Mouse (Mus musculus) embryonic facial prominence, embryonic 12.5 days (tissue): ENCODE measurements at regions not wholly inside any gene's neighbourhood (a gene's known extent, or its start where the extent isn't known, plus 50 kb on each side); places are given as distances from the start of the nearest gene placed in this dataset.

Source experiments
- ATAC-seq: fragments of 200-750 bp; cut with Nextera tagmentation; 2 replicates; pipeline ENCODE4 v1.8.0; 2017; ENCODE audit not compliant: insufficient number of reproducible peaks, insufficient read depth, low FRiP score, low TSS enrichment
- H3K27ac ChIP-seq: fragments of 300-500 bp; sonication (generic); 2 replicates; pipeline ENCODE4 v1.5.1; 2016; ENCODE audit warnings: mild to moderate bottlenecking
- H3K27me3 ChIP-seq: fragments of 300-500 bp; sonication (generic); 2 replicates; pipeline ENCODE4 v1.6.1; 2016; ENCODE audit warnings: mild to moderate bottlenecking, moderate library complexity
- H3K36me3 ChIP-seq: fragments of 300-500 bp; sonication (generic); 2 replicates; pipeline ENCODE4 v1.6.1; 2016; ENCODE audit warnings: mild to moderate bottlenecking
- H3K4me1 ChIP-seq: fragments of 300-500 bp; sonication (generic); 2 replicates; pipeline ENCODE4 v1.6.1; 2016
- H3K4me2 ChIP-seq: fragments of 300-500 bp; sonication (generic); replicated peaks from 2 replicates; pipeline ENCODE4 v1.6.1; 2016; ENCODE audit warnings: mild to moderate bottlenecking, moderate library complexity
- H3K4me3 ChIP-seq: fragments of 300-500 bp; sonication (generic); 2 replicates; pipeline ENCODE4 v1.5.1; 2016; ENCODE audit warnings: mild to moderate bottlenecking
- H3K9ac ChIP-seq: fragments of 300-500 bp; sonication (generic); 2 replicates; pipeline ENCODE4 v1.6.1; 2016; ENCODE audit warnings: mild to moderate bottlenecking, moderate library complexity
- H3K9me3 ChIP-seq: fragments of 300-500 bp; sonication (generic); 2 replicates; pipeline ENCODE4 v1.6.1; 2016; ENCODE audit warnings: mild to moderate bottlenecking, moderate library complexity
- WGBS: fragments of 180-500 bp; shearing (Covaris S2); methylation state at CpG from one replicate; pipeline ENCODE4 v1.1.7; 2016; 5-methylcytosine and 5-hydroxymethylcytosine counted together

DNA sequence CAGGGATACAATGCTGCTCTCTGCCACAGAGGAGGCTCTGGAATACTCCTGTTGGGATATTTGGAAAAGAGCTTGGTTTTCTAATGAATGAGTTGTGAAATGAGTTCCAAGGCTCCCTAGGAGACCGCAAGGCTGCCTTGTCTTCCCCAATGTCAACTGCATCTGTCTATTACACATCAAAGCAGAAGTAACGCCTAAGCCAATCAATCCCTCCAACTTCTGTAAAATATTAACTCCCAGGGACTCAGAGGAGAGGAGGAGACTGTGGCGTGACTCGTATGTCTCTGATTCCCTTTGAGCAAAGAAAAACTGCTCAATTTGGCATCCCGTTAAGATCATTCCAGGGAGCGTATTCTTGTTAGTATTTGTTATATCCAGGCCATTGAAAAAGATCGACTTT lies 235.3 kb downstream of the Epha4 start:
- Histone ChIP-seq H3K4me1 (no peaks in the 10 kb centered on the region), H3K27me3 (no peaks in the 10 kb centered on the region), H3K9ac (no peak overlapping the region), H3K36me3 (no peaks in the 10 kb centered on the region), H3K9me3 (no peaks in the 10 kb centered on the region), H3K4me2 (no peak overlapping the region), H3K4me3 (no peak overlapping the region), H3K27ac (no peak overlapping the region)
- no peak for ATAC-seq
- WGBS: 62% methylated on average over 7 of the region's 7 CpGs

DNA sequence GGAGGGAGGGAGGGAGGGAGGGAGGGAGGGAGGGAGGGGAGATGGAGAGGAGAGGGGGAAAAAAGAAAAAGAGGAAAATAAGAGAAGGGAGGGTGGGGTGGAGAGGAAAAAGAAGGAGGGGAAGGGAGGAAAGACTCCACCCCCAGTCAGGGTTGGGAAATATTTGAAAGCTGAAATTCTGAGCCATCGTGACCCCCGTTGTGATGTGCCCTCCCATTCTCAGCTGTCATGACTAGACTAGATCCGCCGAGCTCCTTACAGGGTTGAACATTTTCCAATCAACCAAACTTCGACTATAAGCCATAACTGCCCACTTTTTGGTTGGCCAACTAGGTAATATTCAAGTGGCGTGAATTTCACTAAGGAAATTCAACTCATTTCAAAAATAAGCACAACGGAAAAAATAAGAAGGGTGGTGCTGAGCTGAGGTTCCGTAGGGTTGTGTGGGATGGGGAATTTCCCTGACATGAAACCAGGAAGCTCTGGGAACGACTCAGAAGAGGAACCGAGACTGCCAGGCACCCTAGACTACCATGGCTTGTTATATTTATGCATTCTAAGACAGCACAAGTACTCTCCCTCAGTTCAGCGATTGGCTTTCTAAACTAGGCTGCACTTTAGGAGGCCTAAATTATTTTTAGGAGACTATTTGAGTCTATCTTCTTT lies 234.4 kb downstream of the Epha4 start:
- no peaks in the 10 kb centered on the region for H3K4me1 ChIP-seq
- ATAC-seq: no peak
- no peak overlapping the region for H3K27ac ChIP-seq
- WGBS: 86% methylated on average over 11 of the region's 11 CpGs
- no peak overlapping the region for H3K4me3 ChIP-seq
- no peak overlapping the region for H3K9ac ChIP-seq
- H3K4me2 ChIP-seq: no peak overlapping the region
- H3K27me3 ChIP-seq: no peaks in the 10 kb centered on the region
- no peaks in the 10 kb centered on the region for H3K9me3 ChIP-seq
- no peaks in the 10 kb centered on the region for H3K36me3 ChIP-seq

GRCm38 (mm10) chr1:77281741-77282140 lies 233.1 kb downstream of the Epha4 start:
- Histone ChIP-seq H3K9me3 (no peaks in the 10 kb centered on the region), H3K4me2 (no peak overlapping the region), H3K9ac (no peak overlapping the region), H3K4me1 (no peaks in the 10 kb centered on the region), H3K27me3 (no peaks in the 10 kb centered on the region), H3K4me3 (no peak overlapping the region), H3K27ac (no peak overlapping the region), H3K36me3 (no peaks in the 10 kb centered on the region)
- no peak for ATAC-seq
- 88% methylated on average over 4 of the region's 4 CpGs for WGBS

DNA sequence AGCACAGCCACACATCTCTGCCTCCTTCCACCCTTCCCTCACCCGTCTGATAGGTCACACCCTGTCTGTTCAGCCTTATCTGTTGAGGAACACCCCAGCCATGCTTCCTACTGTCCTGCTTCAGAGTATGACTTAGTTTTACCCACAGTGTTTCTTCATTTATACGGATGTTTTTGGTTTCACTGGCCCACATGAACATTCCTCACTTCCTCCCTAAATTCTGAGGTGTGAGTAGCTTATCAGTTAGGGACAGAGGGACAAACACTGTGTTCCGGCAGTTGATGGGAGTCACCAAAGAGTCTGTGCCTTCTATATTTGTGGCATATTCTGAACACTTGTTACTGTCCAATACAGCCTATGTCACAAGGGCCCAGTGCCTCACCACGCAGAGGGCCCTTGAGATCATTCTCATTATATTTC lies 216.2 kb downstream of the Epha4 start:
- Histone ChIP-seq H3K36me3 (no peaks in the 10 kb centered on the region), H3K9me3 (no peaks in the 10 kb centered on the region), H3K27me3 (no peaks in the 10 kb centered on the region), H3K4me1 (no peaks in the 10 kb centered on the region), H3K27ac (no peak overlapping the region), H3K4me3 (no peak overlapping the region), H3K4me2 (no peak overlapping the region), H3K9ac (no peak overlapping the region)
- no peak for ATAC-seq
- 79% methylated on average over 4 of the region's 4 CpGs for WGBS

DNA sequence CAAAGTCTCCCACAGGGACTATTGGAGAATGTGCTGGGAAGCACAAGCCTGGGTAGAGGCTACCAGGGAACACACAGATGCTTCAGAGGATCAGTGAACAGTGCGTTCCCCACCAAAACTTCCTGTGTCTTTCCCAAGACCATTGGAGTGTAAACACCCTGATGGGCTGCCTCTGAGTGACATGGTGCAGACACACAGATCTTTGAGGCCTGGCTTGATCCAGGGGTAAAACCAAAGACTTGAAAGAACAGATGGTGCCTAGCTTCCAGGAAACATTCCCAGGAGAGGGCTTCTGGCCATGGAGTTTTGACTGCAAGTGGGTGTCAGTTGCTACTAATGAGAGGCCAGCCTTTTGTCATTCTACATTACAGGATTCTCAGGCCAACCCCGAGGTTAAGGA lies 214.1 kb downstream of the Epha4 start:
- H3K9ac ChIP-seq: no peak overlapping the region
- no peak for ATAC-seq
- no peak overlapping the region for H3K4me2 ChIP-seq
- no peaks in the 10 kb centered on the region for H3K36me3 ChIP-seq
- H3K27me3 ChIP-seq: no peaks in the 10 kb centered on the region
- H3K4me3 ChIP-seq: no peak overlapping the region
- H3K27ac ChIP-seq: no peak overlapping the region
- WGBS: 72% methylated on average over 2 of the region's 2 CpGs
- H3K4me1 ChIP-seq: no peaks in the 10 kb centered on the region
- H3K9me3 ChIP-seq: no peaks in the 10 kb centered on the region

GRCm38 (mm10) chr1:77304770-77305169 lies 210.1 kb downstream of the Epha4 start:
- no peak overlapping the region for H3K27ac ChIP-seq
- WGBS: 82% methylated on average over 2 of the region's 2 CpGs
- no peaks in the 10 kb centered on the region for H3K27me3 ChIP-seq
- no peak overlapping the region for H3K4me3 ChIP-seq
- no peak for ATAC-seq
- no peak overlapping the region for H3K4me2 ChIP-seq
- no peaks in the 10 kb centered on the region for H3K9me3 ChIP-seq
- H3K36me3 ChIP-seq: no peaks in the 10 kb centered on the region
- H3K4me1 ChIP-seq: peaks cover 3% of the 10 kb centered on the region; the same call in 1 of the 2 replicates
- H3K9ac ChIP-seq: no peak overlapping the region

DNA sequence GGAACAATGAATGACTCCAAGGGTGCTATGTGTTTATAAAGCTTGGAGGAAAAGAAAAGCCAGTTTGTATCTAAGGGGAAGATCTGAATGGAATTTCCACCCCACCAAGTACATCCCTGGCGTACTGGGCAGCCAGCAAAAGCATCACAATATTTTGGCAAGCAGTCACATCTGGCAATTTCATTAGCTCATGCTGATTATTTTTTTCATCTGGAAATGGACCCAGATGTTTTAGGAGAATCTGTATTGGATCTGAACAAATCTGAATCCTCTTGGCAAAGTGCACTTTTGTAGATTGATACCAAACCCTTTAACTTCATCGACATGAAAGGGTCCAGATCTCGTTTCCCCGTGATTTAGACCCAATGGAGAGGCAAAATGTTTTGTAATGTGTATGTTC lies 207.1 kb downstream of the Epha4 start:
- Histone ChIP-seq H3K4me2 (no peak overlapping the region), H3K9ac (no peak overlapping the region), H3K27me3 (no peaks in the 10 kb centered on the region), H3K9me3 (no peaks in the 10 kb centered on the region), H3K4me1 (peaks cover 3% of the 10 kb centered on the region; the same call in 1 of the 2 replicates), H3K36me3 (no peaks in the 10 kb centered on the region), H3K4me3 (no peak overlapping the region), H3K27ac (no peak overlapping the region)
- WGBS: 59% methylated on average over 4 of the region's 4 CpGs
- ATAC-seq: no peak

- no peak overlapping the region for H3K4me3 ChIP-seq
- no peaks in the 10 kb centered on the region for H3K27me3 ChIP-seq
- no peak overlapping the region for H3K27ac ChIP-seq
- peaks cover 3% of the 10 kb centered on the region; the same call in 1 of the 2 replicates for H3K4me1 ChIP-seq
- ATAC-seq: no peak
- 45% methylated on average over 3 of the region's 3 CpGs for WGBS
- no peak overlapping the region for H3K4me2 ChIP-seq
- H3K9me3 ChIP-seq: no peaks in the 10 kb centered on the region
- H3K36me3 ChIP-seq: no peaks in the 10 kb centered on the region
- no peak overlapping the region for H3K9ac ChIP-seq
Measured at GRCm38 (mm10) chr1:77313119-77313518, 201.8 kb downstream of the Epha4 start.

- Histone ChIP-seq H3K4me1 (peaks cover 3% of the 10 kb centered on the region; the same call in 1 of the 2 replicates), H3K27me3 (no peaks in the 10 kb centered on the region), H3K9me3 (no peaks in the 10 kb centered on the region), H3K27ac (no peak overlapping the region), H3K36me3 (no peaks in the 10 kb centered on the region), H3K4me2 (no peak overlapping the region), H3K4me3 (no peak overlapping the region), H3K9ac (no peak overlapping the region)
- 59% methylated on average over 3 of the region's 3 CpGs for WGBS
- ATAC-seq: no peak
Measured at GRCm38 (mm10) chr1:77315347-77315746, 199.5 kb downstream of the Epha4 start.

- Histone ChIP-seq H3K9me3 (no peaks in the 10 kb centered on the region), H3K4me2 (no peak overlapping the region), H3K9ac (no peak overlapping the region), H3K27me3 (no peaks in the 10 kb centered on the region), H3K4me1 (peaks cover 3% of the 10 kb centered on the region; the same call in 1 of the 2 replicates), H3K4me3 (no peak overlapping the region), H3K36me3 (no peaks in the 10 kb centered on the region), H3K27ac (no peak overlapping the region)
- 22% methylated on average over 9 of the region's 9 CpGs for WGBS
- no peak for ATAC-seq
Measured at GRCm38 (mm10) chr1:77316198-77316597, 198.7 kb downstream of the Epha4 start.
